Mouse (Mus musculus): ENCODE results near the gene Spg11. TPM values are rescaled to one million over a fixed set of nuclear protein-coding genes. Genes with fewer than 3 reads are reported as not detected.
"Not testable (repeated sequence)": the region's sequence is repeated elsewhere in the genome, so short reads cannot be mapped to it uniquely, and the experiment has no call there.

Gene Spg11
- polyA plus RNA-seq, 1 experiment from 2014 or later: 8.5 TPM

GRCm38 (mm10) chr2:122028756-122029700 lies 89.2 kb downstream of the Spg11 start:
- Histone ChIP-seq H3K4me3 (peak overlapping the region; percentile 93), H3K27ac (peak overlapping the region; percentile 75), H3K4me2 (peak overlapping the region; percentile 84), H3K9me3 (replicated peaks) (no peaks in the 10 kb centered on the region), H3K36me3 (ENCODE audit: poor library complexity, severe bottlenecking) (peaks cover 4% of the 10 kb centered on the region; the same call in 1 of the 2 replicates), H3K4me1 (peaks cover 19% of the 10 kb centered on the region), H3K27me3 (no peaks in the 10 kb centered on the region), H3K9ac (peak overlapping the region; percentile 93)
- 1% methylated on average over 61 of the region's 71 CpGs for WGBS
- peak; percentile 69; the same call in 1 of the 2 replicates for ATAC-seq

DNA sequence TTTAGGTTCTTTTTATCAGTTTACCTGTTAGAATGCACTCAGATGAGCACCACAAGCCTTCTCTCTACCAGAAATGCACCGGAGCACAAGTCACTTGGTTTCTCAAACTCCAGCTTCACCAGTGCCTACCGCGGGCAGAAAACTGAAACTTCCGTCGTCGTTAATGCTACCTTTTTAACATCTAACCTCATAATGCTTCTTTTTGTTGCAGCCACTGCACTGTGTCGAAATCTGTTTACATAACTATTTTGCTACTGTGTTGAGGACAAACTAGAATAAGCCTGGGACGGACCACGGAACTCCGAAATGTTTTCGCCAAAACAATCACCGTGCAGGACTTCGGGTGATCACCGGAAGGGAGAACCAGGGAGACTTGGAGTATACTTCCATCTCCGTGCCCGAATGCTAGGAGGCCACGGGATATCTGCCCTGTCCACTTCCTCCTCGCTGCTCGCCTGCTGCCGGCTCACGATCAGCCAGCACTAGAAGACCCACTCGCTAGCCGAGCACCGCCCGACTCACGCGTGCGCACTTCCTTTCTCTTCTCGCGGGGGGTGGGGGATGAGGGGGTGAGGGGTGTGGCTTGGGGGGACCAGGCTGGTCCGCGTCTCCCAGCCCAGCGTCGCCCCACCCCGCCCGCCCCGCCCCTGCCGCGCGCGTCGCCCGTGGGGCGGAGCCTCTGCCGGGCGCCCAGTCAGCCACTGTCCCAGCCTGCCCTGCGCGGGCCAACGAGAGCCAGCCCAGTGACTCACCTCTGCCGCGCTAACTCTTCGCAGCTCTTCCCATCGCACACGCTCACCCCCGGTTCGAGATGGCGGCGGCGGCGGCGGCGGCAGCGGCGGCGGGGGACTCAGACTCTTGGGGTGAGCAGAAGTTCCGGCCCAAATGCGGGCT lies 90.1 kb downstream of the Spg11 start, which contains the start of gene Eif3j1:
Eif3j1 (plus strand) TSS at position 685 of the 894 bp plus-strand sequence.
- Histone ChIP-seq H3K36me3 (ENCODE audit: poor library complexity, severe bottlenecking) (peaks cover 3% of the 10 kb centered on the region; the same call in 1 of the 2 replicates), H3K9ac (peak within 1 kb of the TSS; percentile 93), H3K4me3 (peak within 1 kb of the TSS; percentile 93), H3K27ac (peak within 1 kb of the TSS; percentile 75), H3K4me2 (peak within 1 kb of the TSS; percentile 84), H3K4me1 (peaks cover 19% of the 10 kb centered on the region), H3K27me3 (no peaks in the 10 kb centered on the region), H3K9me3 (replicated peaks) (no peaks in the 10 kb centered on the region)
- under 1% methylated on average over 44 of the region's 67 CpGs for WGBS
- peak; percentile 100 for ATAC-seq

DNA sequence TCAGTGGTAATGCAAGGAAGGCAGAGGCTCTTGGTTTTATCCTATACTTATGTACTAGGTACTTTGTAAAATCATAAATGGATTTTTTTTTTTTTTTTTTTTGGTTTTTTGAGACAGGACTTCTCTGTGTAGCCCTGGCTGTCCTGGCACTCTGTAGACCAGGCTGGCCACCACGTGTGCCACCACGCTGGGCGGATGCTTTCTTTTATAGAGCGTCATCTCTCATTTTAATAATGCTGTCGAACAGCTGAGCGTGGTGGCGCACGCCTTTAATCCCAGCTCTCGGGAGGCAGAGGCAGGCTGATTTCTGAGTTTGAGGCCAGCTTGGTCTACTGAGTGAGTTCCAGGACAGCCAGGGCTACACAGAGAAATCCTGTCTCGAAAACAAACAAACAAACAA lies 91.1 kb downstream of the Spg11 start:
- not testable (repeated sequence) for H3K36me3 ChIP-seq (ENCODE audit: poor library complexity, severe bottlenecking); ATAC-seq; H3K9ac ChIP-seq; H3K4me2 ChIP-seq; H3K27me3 ChIP-seq; H3K9me3 ChIP-seq (replicated peaks); H3K27ac ChIP-seq
- 93% methylated on average over 10 of the region's 10 CpGs for WGBS
- Histone ChIP-seq H3K4me3 (peak overlapping the region; percentile 93; the same call in 1 of the 2 replicates), H3K4me1 (peaks cover 19% of the 10 kb centered on the region)

DNA sequence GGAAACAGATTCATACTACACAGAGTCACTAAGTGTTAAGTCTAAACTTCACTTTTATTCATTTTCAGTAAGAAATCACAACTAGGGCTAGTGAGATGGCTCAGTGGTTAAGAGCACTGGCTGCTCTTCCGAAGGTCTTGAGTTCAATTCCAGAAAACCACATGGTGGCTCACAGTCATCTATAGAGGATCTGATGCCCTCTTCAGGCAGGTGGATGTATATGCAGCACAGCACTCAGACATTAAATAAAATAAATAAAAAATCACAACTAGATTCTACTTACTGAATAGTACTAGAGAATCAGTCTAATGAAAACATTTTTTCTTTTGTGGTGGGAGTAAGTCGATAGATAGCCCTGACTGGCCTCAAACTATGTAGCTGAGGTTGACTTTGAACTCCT lies 95.9 kb downstream of the Spg11 start:
- no peak for ATAC-seq
- Histone ChIP-seq H3K9me3 (replicated peaks) (no peaks in the 10 kb centered on the region), H3K4me2 (no peak overlapping the region), H3K4me1 (0 out of 2 replicates have a peak, but pooled peaks cover under 1% of the 10 kb centered on the region), H3K27ac (no peak overlapping the region), H3K36me3 (ENCODE audit: poor library complexity, severe bottlenecking) (no peaks in the 10 kb centered on the region), H3K9ac (no peak overlapping the region), H3K4me3 (no peak overlapping the region), H3K27me3 (no peaks in the 10 kb centered on the region)
- 85% methylated on average over 2 of the region's 2 CpGs for WGBS

GRCm38 (mm10) chr2:122018705-122019104 lies 99.5 kb downstream of the Spg11 start:
- Histone ChIP-seq H3K36me3 (ENCODE audit: poor library complexity, severe bottlenecking) (peaks cover 11% of the 10 kb centered on the region), H3K27me3 (no peaks in the 10 kb centered on the region), H3K27ac (no peak overlapping the region), H3K9me3 (replicated peaks) (no peaks in the 10 kb centered on the region), H3K4me1 (no peaks in the 10 kb centered on the region), H3K4me2 (no peak overlapping the region), H3K4me3 (no peak overlapping the region), H3K9ac (no peak overlapping the region)
- no peak for ATAC-seq
- 61% methylated on average over 1 of the region's 1 CpGs for WGBS

DNA sequence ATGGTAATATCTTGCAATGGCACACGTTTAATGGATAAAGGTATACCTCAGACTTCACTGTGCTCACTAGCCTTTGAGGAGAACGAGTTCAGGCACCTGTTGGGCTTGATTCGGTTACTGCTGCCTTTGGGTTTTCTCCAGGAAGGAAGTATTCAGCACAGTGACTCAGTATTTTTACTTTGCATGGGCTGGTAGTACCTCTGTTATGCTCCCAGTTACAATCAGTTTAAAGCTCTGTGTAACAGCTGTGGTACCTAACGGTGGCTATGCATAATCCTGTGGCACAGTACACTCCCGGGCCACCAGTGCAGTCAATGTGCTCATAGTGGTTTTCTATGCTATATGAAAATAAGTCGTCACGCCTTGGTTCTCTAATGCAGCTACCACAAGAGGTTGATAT lies 106.7 kb downstream of the Spg11 start:
- Histone ChIP-seq H3K4me3 (no peak overlapping the region), H3K27ac (no peak overlapping the region), H3K36me3 (ENCODE audit: poor library complexity, severe bottlenecking) (peaks cover 42% of the 10 kb centered on the region), H3K4me2 (no peak overlapping the region), H3K27me3 (no peaks in the 10 kb centered on the region), H3K9me3 (replicated peaks) (no peaks in the 10 kb centered on the region), H3K4me1 (no peaks in the 10 kb centered on the region), H3K9ac (no peak overlapping the region)
- WGBS: 93% methylated on average over 7 of the region's 7 CpGs
- ATAC-seq: no peak

GRCm38 (mm10) chr2:122008832-122009231 lies 109.4 kb downstream of the Spg11 start:
- peaks cover 40% of the 10 kb centered on the region for H3K36me3 ChIP-seq (ENCODE audit: poor library complexity, severe bottlenecking)
- H3K4me2 ChIP-seq: no peak overlapping the region
- no peak overlapping the region for H3K9ac ChIP-seq
- no peaks in the 10 kb centered on the region for H3K9me3 ChIP-seq (replicated peaks)
- H3K27me3 ChIP-seq: no peaks in the 10 kb centered on the region
- no peaks in the 10 kb centered on the region for H3K4me1 ChIP-seq
- H3K27ac ChIP-seq: no peak overlapping the region
- no peak overlapping the region for H3K4me3 ChIP-seq
- no peak for ATAC-seq
- WGBS: 90% methylated on average over 3 of the region's 3 CpGs

Small RNAs within 50 kb of the gene (microRNA-seq; reads per million reads assigned to microRNA genes)
- gene Gm47314: not detected

Other genes with a start within 250 kb of the Spg11 start
- 55.7 and 59.9 TPM in 2 replicates for gene Ctdspl2, start 162.4 kb downstream of the Spg11 start, polyA plus RNA-seq (2015; fragmentation: Nextera tagmentation; extraction: Ambion mirVana)
- 0.77 and 0.79 TPM in 2 replicates for gene Mageb3, start 162.3 kb downstream of the Spg11 start, polyA plus RNA-seq (2015; fragmentation: Nextera tagmentation; extraction: Ambion mirVana)
- gene Eif3j1, start 89.8 kb downstream of the Spg11 start, polyA plus RNA-seq (2015; fragmentation: Nextera tagmentation; extraction: Ambion mirVana): 12.4 and 12.5 TPM in 2 replicates
- 65.6 and 70.8 TPM in 2 replicates for gene B2m, start 29.3 kb upstream of the Spg11 start, polyA plus RNA-seq (2015; fragmentation: Nextera tagmentation; extraction: Ambion mirVana)
- gene Trim69, start 42.3 kb upstream of the Spg11 start, polyA plus RNA-seq (2015; fragmentation: Nextera tagmentation; extraction: Ambion mirVana): not detected in 2 replicates
- not detected in 2 replicates for gene Patl2, start 67.8 kb upstream of the Spg11 start, polyA plus RNA-seq (2015; fragmentation: Nextera tagmentation; extraction: Ambion mirVana)
- gene Terb2, start 67.9 kb upstream of the Spg11 start, polyA plus RNA-seq (2015; fragmentation: Nextera tagmentation; extraction: Ambion mirVana): not detected in 2 replicates
- gene Sord, start 116.4 kb upstream of the Spg11 start, polyA plus RNA-seq (2015; fragmentation: Nextera tagmentation; extraction: Ambion mirVana): 18.8 and 19.8 TPM in 2 replicates
- gene Duox2, start 180.1 kb upstream of the Spg11 start, polyA plus RNA-seq (2015; fragmentation: Nextera tagmentation; extraction: Ambion mirVana): not detected in 2 replicates
- not detected in 2 replicates for gene Duoxa2, start 180.5 kb upstream of the Spg11 start, polyA plus RNA-seq (2015; fragmentation: Nextera tagmentation; extraction: Ambion mirVana)
- not detected in 2 replicates for gene Duoxa1, start 195.3 kb upstream of the Spg11 start, polyA plus RNA-seq (2015; fragmentation: Nextera tagmentation; extraction: Ambion mirVana)
- gene Duox1, start 197.3 kb upstream of the Spg11 start, polyA plus RNA-seq (2015; fragmentation: Nextera tagmentation; extraction: Ambion mirVana): 0.04 TPM in 1 of 2 replicates, not detected in the other

Data from forebrain, embryonic 13.5 days (tissue).